Mouse (Mus musculus): ENCODE data around the gene Gabra3. TPM values are rescaled to one million over a fixed set of nuclear protein-coding genes. Genes with fewer than 3 reads are reported as not detected.

The Gabra3 gene
- polyA plus RNA-seq (2015; fragmentation: Nextera tagmentation; extraction: Ambion mirVana) = 3.0 and 3.2 TPM in 2 replicates

DNA sequence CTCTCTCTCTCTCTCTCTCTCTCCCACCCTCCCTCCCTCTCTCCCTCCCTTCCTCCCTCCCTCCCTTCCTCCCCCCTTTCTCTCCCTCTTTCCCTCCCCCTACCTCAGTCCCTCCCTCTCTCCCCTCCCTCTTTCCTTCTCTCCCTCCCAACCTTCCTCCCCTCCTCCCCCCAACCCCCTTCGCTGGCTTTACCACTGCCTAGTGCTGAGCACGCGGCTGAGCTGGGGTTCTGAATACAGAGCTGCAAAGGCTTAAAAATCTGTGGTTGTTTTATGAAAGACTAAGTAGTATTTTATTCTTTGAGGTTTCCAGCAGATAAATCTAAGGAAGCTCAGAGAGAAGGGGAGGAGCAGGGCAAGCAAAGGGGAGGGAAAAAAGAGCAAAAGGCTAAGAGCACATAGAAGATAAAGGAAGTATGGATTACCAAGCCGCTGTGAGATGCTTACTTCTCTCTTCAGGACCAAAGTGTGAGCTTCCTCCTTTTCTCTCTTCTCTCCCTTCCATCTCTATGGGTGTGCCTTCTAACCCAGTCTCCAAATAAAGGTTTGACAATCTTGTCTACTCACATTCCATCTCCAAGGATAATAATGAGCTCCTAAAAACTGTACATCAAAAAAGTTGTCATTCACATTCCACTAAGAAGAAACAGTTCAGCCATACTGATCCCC lies at the start of gene Gabra3:
Gene Gabra3 (minus strand): TSS at position 619 of the 669 bp plus-strand sequence.
- no peaks in the 10 kb centered on the region for H3K4me1 ChIP-seq (ENCODE audit: insufficient read depth, low read length)
- peak; percentile 71; the same call in 1 of the 2 replicates for ATAC-seq (ENCODE audit: low FRiP score, low TSS enrichment)
- no peak within 1 kb of the TSS; the same call in 1 of the 2 replicates for H3K9ac ChIP-seq (replicated peaks; ENCODE audit: low read length)
- 24% methylated on average over 4 of the region's 4 CpGs for WGBS
- peak within 1 kb of the TSS; percentile 50 for H3K4me2 ChIP-seq (replicated peaks; ENCODE audit: low read depth, low read length)
- no peak within 1 kb of the TSS for H3K27ac ChIP-seq (ENCODE audit: low read length)
- H3K27me3 ChIP-seq (ENCODE audit: insufficient read depth, low read length) = peaks cover 2% of the 10 kb centered on the region; the same call in 1 of the 2 replicates
- H3K9me3 ChIP-seq (ENCODE audit: low read length) = no peaks in the 10 kb centered on the region
- H3K36me3 ChIP-seq (ENCODE audit: insufficient read depth, low read length) = no peaks in the 10 kb centered on the region
- peak within 1 kb of the TSS; percentile 36 for H3K4me3 ChIP-seq (ENCODE audit: low read length)

DNA sequence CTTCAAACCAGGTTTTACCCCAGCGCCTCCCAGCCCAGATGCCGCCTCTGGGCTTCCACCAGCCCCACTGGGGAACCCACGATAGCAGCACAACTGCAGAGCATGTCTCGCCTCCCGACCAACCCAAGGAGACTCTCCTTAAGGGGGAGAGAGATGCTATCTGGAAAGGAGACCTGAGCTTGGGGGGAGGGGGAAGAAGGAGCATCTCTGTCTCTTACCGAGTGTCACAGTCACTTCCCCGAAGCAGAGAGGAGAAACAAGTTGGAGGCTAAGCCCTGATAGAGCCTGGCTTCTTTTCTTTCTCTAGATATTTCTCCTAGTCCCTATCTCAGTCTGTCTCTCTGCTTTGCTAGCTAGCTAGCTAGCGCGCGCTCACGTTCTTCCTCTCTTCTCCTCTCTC lies 859 bp downstream of the Gabra3 start:
- peak; percentile 65; the same call in 1 of the 2 replicates for ATAC-seq (ENCODE audit: low FRiP score, low TSS enrichment)
- H3K4me2 ChIP-seq (replicated peaks; ENCODE audit: low read depth, low read length) = peak overlapping the region; percentile 50
- no peaks in the 10 kb centered on the region for H3K4me1 ChIP-seq (ENCODE audit: insufficient read depth, low read length)
- no peaks in the 10 kb centered on the region for H3K36me3 ChIP-seq (ENCODE audit: insufficient read depth, low read length)
- H3K27me3 ChIP-seq (ENCODE audit: insufficient read depth, low read length) = peaks cover 2% of the 10 kb centered on the region; the same call in 1 of the 2 replicates
- 20% methylated on average over 11 of the region's 11 CpGs for WGBS
- peak overlapping the region; percentile 36 for H3K4me3 ChIP-seq (ENCODE audit: low read length)
- no peak overlapping the region; the same call in 1 of the 2 replicates for H3K9ac ChIP-seq (replicated peaks; ENCODE audit: low read length)
- no peaks in the 10 kb centered on the region for H3K9me3 ChIP-seq (ENCODE audit: low read length)
- no peak overlapping the region for H3K27ac ChIP-seq (ENCODE audit: low read length)

DNA sequence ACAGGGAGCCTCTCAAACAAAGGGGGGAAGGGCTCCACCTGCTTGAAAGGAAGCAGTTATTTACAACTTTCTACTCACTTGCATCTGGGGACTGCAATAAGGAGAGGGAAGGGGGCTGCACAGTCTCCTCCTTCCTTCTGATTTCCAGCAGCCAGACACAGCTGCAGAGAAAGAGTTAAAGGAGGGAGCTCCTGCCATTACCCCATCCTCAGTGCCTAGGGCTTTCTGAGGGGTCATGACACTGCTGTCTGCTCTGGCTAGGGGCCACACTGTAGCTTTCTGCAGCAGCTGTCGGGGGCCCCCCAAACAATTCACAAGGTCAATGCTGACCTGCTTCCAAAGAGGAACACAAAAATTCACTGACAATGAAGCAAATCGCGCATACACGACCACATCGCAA lies 1.3 kb downstream of the Gabra3 start:
- peaks cover 2% of the 10 kb centered on the region; the same call in 1 of the 2 replicates for H3K27me3 ChIP-seq (ENCODE audit: insufficient read depth, low read length)
- H3K4me1 ChIP-seq (ENCODE audit: insufficient read depth, low read length) = no peaks in the 10 kb centered on the region
- H3K4me2 ChIP-seq (replicated peaks; ENCODE audit: low read depth, low read length) = peak overlapping the region; percentile 50
- no peaks in the 10 kb centered on the region for H3K36me3 ChIP-seq (ENCODE audit: insufficient read depth, low read length)
- 0 out of 2 replicates have a peak, but pooled peaks have one; percentile 6 for ATAC-seq (ENCODE audit: low FRiP score, low TSS enrichment)
- peak overlapping the region; percentile 36 for H3K4me3 ChIP-seq (ENCODE audit: low read length)
- H3K9ac ChIP-seq (replicated peaks; ENCODE audit: low read length) = no peak overlapping the region
- no peaks in the 10 kb centered on the region for H3K9me3 ChIP-seq (ENCODE audit: low read length)
- no peak overlapping the region for H3K27ac ChIP-seq (ENCODE audit: low read length)
- WGBS = 41% methylated on average over 5 of the region's 5 CpGs

- H3K4me2 ChIP-seq (replicated peaks; ENCODE audit: low read depth, low read length) = no peak overlapping the region
- H3K9ac ChIP-seq (replicated peaks; ENCODE audit: low read length) = no peak overlapping the region
- no peaks in the 10 kb centered on the region for H3K4me1 ChIP-seq (ENCODE audit: insufficient read depth, low read length)
- no peaks in the 10 kb centered on the region for H3K9me3 ChIP-seq (ENCODE audit: low read length)
- H3K27ac ChIP-seq (ENCODE audit: low read length) = no peak overlapping the region
- no peaks in the 10 kb centered on the region for H3K36me3 ChIP-seq (ENCODE audit: insufficient read depth, low read length)
- H3K4me3 ChIP-seq (ENCODE audit: low read length) = no peak overlapping the region
- 72% methylated on average over 3 of the region's 3 CpGs for WGBS
- peaks cover 2% of the 10 kb centered on the region; the same call in 1 of the 2 replicates for H3K27me3 ChIP-seq (ENCODE audit: insufficient read depth, low read length)
- no peak for ATAC-seq (ENCODE audit: low FRiP score, low TSS enrichment)
These were observed 6.0 kb downstream of the Gabra3 start for GRCm38 (mm10) chrX:72650688-72651087.

GRCm38 (mm10) chrX:72644691-72645090 lies 12.0 kb downstream of the Gabra3 start:
- no peak overlapping the region for H3K27ac ChIP-seq (ENCODE audit: low read length)
- no peak overlapping the region for H3K9ac ChIP-seq (replicated peaks; ENCODE audit: low read length)
- no peaks in the 10 kb centered on the region for H3K27me3 ChIP-seq (ENCODE audit: insufficient read depth, low read length)
- H3K4me1 ChIP-seq (ENCODE audit: insufficient read depth, low read length) = no peaks in the 10 kb centered on the region
- no peak for ATAC-seq (ENCODE audit: low FRiP score, low TSS enrichment)
- H3K4me3 ChIP-seq (ENCODE audit: low read length) = no peak overlapping the region
- H3K9me3 ChIP-seq (ENCODE audit: low read length) = no peaks in the 10 kb centered on the region
- WGBS = 61% methylated on average over 2 of the region's 2 CpGs
- H3K36me3 ChIP-seq (ENCODE audit: insufficient read depth, low read length) = no peaks in the 10 kb centered on the region
- H3K4me2 ChIP-seq (replicated peaks; ENCODE audit: low read depth, low read length) = no peak overlapping the region

GRCm38 (mm10) chrX:72497284-72497683 lies 159.4 kb downstream of the Gabra3 start:
- no peak overlapping the region for H3K4me3 ChIP-seq (ENCODE audit: low read length)
- no peaks in the 10 kb centered on the region for H3K4me1 ChIP-seq (ENCODE audit: insufficient read depth, low read length)
- 77% methylated on average over 5 of the region's 5 CpGs for WGBS
- H3K27ac ChIP-seq (ENCODE audit: low read length) = no peak overlapping the region
- H3K9me3 ChIP-seq (ENCODE audit: low read length) = no peaks in the 10 kb centered on the region
- no peaks in the 10 kb centered on the region for H3K27me3 ChIP-seq (ENCODE audit: insufficient read depth, low read length)
- ATAC-seq (ENCODE audit: low FRiP score, low TSS enrichment) = no peak
- no peak overlapping the region for H3K4me2 ChIP-seq (replicated peaks; ENCODE audit: low read depth, low read length)
- no peaks in the 10 kb centered on the region for H3K36me3 ChIP-seq (ENCODE audit: insufficient read depth, low read length)
- H3K9ac ChIP-seq (replicated peaks; ENCODE audit: low read length) = no peak overlapping the region

DNA sequence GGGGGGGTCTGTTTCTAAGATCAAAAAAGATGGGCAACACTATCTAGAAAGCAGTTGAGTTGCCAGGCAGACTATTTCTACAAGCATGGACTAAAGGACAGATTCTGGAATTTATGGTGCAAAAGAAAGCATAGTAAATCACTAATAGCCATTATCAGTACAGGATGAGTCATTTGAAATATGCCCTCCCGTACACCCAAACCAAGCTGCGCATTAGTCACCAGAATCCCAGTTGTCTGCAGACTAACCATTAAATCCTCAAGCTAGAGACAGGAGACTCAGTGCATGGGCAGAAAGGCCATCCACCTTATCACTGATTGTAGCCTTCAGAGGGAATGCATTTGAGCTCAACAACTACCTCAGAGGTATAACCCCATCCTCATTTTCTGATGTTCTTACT lies 166.8 kb downstream of the Gabra3 start:
- Histone ChIP-seq H3K4me1 (ENCODE audit: insufficient read depth, low read length) (no peaks in the 10 kb centered on the region), H3K4me2 (replicated peaks; ENCODE audit: low read depth, low read length) (no peak overlapping the region), H3K9me3 (ENCODE audit: low read length) (no peaks in the 10 kb centered on the region), H3K27me3 (ENCODE audit: insufficient read depth, low read length) (no peaks in the 10 kb centered on the region), H3K4me3 (ENCODE audit: low read length) (no peak overlapping the region), H3K36me3 (ENCODE audit: insufficient read depth, low read length) (no peaks in the 10 kb centered on the region), H3K9ac (replicated peaks; ENCODE audit: low read length) (no peak overlapping the region), H3K27ac (ENCODE audit: low read length) (no peak overlapping the region)
- 82% methylated on average over 2 of the region's 2 CpGs for WGBS
- ATAC-seq (ENCODE audit: low FRiP score, low TSS enrichment) = no peak

GRCm38 (mm10) chrX:72386758-72387157 lies 269.9 kb downstream of the Gabra3 start, which contains the start of gene Magea10:
Gene Magea10, minus strand, starts transcription at chrX:72386858.
- ATAC-seq (ENCODE audit: low FRiP score, low TSS enrichment) = no peak

More at GRCm38 (mm10) chrX:72386758-72387157, 269.9 kb downstream of the Gabra3 start, which contains the start of gene Magea10:
- Histone ChIP-seq H3K4me1 (ENCODE audit: insufficient read depth, low read length) (no peaks in the 10 kb centered on the region), H3K9me3 (ENCODE audit: low read length) (no peaks in the 10 kb centered on the region), H3K9ac (replicated peaks; ENCODE audit: low read length) (no peak within 1 kb of the TSS), H3K4me2 (replicated peaks; ENCODE audit: low read depth, low read length) (no peak within 1 kb of the TSS), H3K36me3 (ENCODE audit: insufficient read depth, low read length) (no peaks in the 10 kb centered on the region), H3K4me3 (ENCODE audit: low read length) (no peak within 1 kb of the TSS), H3K27ac (ENCODE audit: low read length) (no peak within 1 kb of the TSS), H3K27me3 (ENCODE audit: insufficient read depth, low read length) (peaks cover 2% of the 10 kb centered on the region; the same call in 1 of the 2 replicates)
- WGBS = 91% methylated on average over 6 of the region's 6 CpGs

All from kidney, embryonic 16.5 days (tissue).